Mouse (Mus musculus) CH12.LX (cell line): ENCODE data around the gene Bcl6b. TPM values are rescaled to one million over a fixed set of nuclear protein-coding genes. Genes with fewer than 3 reads are reported as not detected.

ENCODE experiments used
- DNase-seq: peaks from one replicate; pipeline ENCODE4 v3.0.0-alpha.2; 2013; ENCODE audit errors: extremely low read depth
- H3K27ac ChIP-seq: 2 replicates; pipeline ENCODE4 v1.5.1; 2012; ENCODE audit warnings: low read depth, mild to moderate bottlenecking, control low read depth, moderate library complexity; ENCODE audit not compliant: insufficient read depth
- H3K27me3 ChIP-seq: replicated peaks from 2 replicates; pipeline ENCODE3; 2012; ENCODE audit warnings: inconsistent platforms
- H3K36me3 ChIP-seq, 2 experiments: replicated peaks in 1 of 2; 2 replicates each; pipeline versions ENCODE3 to v1.6.1; 2012; ENCODE audit warnings: inconsistent platforms in 1 of 2, low read length in 1 of 2, mild to moderate bottlenecking in 1 of 2, mixed read lengths in 1 of 2, moderate library complexity in 1 of 2; ENCODE audit not compliant: control insufficient read depth in 1 of 2, insufficient read depth in 1 of 2
- H3K4me1 ChIP-seq, 2 experiments: 2 replicates each; pipeline ENCODE4 v1.6.1; 2012; ENCODE audit warnings: inconsistent platforms in 1 of 2, moderate library complexity in 1 of 2; ENCODE audit not compliant: insufficient read depth in 2 of 2, control insufficient read depth in 1 of 2
- H3K4me2 ChIP-seq: 2 replicates; pipeline ENCODE4 v1.6.1; 2012; ENCODE audit warnings: low read depth, mild to moderate bottlenecking, control low read depth; ENCODE audit not compliant: poor library complexity, insufficient read depth, severe bottlenecking
- H3K4me3 ChIP-seq, 3 experiments: fragments of 150-350 bp in 1 of 3; sonication (generic) in 1 of 3; replicated peaks in 1 of 3; 2 replicates each; pipeline versions ENCODE3 to v1.5.1; 2011 to 2012; ENCODE audit warnings: low read depth in 2 of 3, low read length in 2 of 3, mild to moderate bottlenecking in 2 of 3, moderate library complexity in 2 of 3, control low read depth in 1 of 3, improper control_type of control experiment in 1 of 3, inconsistent platforms in 1 of 3, mixed read lengths in 1 of 3; ENCODE audit not compliant: poor library complexity in 1 of 3
- H3K79me2 ChIP-seq: replicated peaks from 2 replicates; pipeline ENCODE4 v1.6.1; 2012; ENCODE audit warnings: mild to moderate bottlenecking, moderate library complexity; ENCODE audit not compliant: control insufficient read depth, poor library complexity, insufficient read depth, severe bottlenecking; ENCODE audit errors: extremely low read depth
- H3K9ac ChIP-seq: 2 replicates; pipeline ENCODE4 v1.6.1; 2012; ENCODE audit warnings: low read depth, mild to moderate bottlenecking, control low read depth, moderate library complexity; ENCODE audit not compliant: insufficient read depth
- H3K9me3 ChIP-seq: replicated peaks from 2 replicates; pipeline ENCODE3; 2012; ENCODE audit warnings: low read length, inconsistent platforms, mixed read lengths
- CHD2 ChIP-seq: IDR thresholded peaks from 2 replicates; pipeline ENCODE4 v1.6.1; 2011; ENCODE audit warnings: low read length, improper control_type of control experiment
- ELF1 ChIP-seq: IDR thresholded peaks from 2 replicates; pipeline ENCODE4 v1.6.1; 2014; ENCODE audit warnings: low read depth, mild to moderate bottlenecking, inconsistent platforms, low read length, improper control_type of control experiment
- EP300 ChIP-seq: IDR thresholded peaks from 2 replicates; pipeline ENCODE4 v1.6.1; 2011; ENCODE audit warnings: low read length, improper control_type of control experiment
- GABPA ChIP-seq: IDR thresholded peaks from 2 replicates; pipeline ENCODE4 v1.6.1; 2012; ENCODE audit warnings: low read depth, low read length, improper control_type of control experiment, inconsistent platforms; ENCODE audit not compliant: insufficient replicate concordance
- HCFC1 ChIP-seq: IDR thresholded peaks from 2 replicates; pipeline ENCODE4 v1.6.1; 2012; ENCODE audit warnings: low read depth, mild to moderate bottlenecking, inconsistent platforms, low read length, improper control_type of control experiment
- KAT2A ChIP-seq: IDR thresholded peaks from 2 replicates; pipeline ENCODE4 v1.6.1; 2012; ENCODE audit warnings: low read length, improper control_type of control experiment, inconsistent platforms; ENCODE audit not compliant: insufficient replicate concordance
- MAFK ChIP-seq: IDR thresholded peaks from 2 replicates; pipeline ENCODE4 v1.6.1; 2011; ENCODE audit warnings: low read length, improper control_type of control experiment; ENCODE audit not compliant: insufficient replicate concordance
- MEF2A ChIP-seq: IDR thresholded peaks from 2 replicates; pipeline ENCODE4 v1.6.1; 2014; ENCODE audit warnings: low read depth, mild to moderate bottlenecking, inconsistent platforms, low read length, improper control_type of control experiment, borderline replicate concordance
- MYC ChIP-seq: IDR thresholded peaks from 2 replicates; pipeline ENCODE4 v1.6.1; 2011; ENCODE audit warnings: low read depth, mild to moderate bottlenecking, improper control_type of control experiment, low read length
- NELFE ChIP-seq: IDR thresholded peaks from 2 replicates; pipeline ENCODE4 v1.6.1; 2011; ENCODE audit warnings: low read depth, low read length, improper control_type of control experiment
- PAX5 ChIP-seq: IDR thresholded peaks from 2 replicates; pipeline ENCODE4 v1.6.1; 2012; ENCODE audit warnings: low read length, inconsistent platforms, mixed read lengths
- POLR2A ChIP-seq: IDR thresholded peaks from 2 replicates; pipeline ENCODE4 v1.6.1; 2011; ENCODE audit warnings: low read depth, mild to moderate bottlenecking, improper control_type of control experiment, low read length
- SIN3A ChIP-seq: IDR thresholded peaks from 2 replicates; pipeline ENCODE4 v1.6.1; 2012; ENCODE audit warnings: low read length, improper control_type of control experiment, inconsistent platforms
- ZC3H11A ChIP-seq: IDR thresholded peaks from 2 replicates; pipeline ENCODE4 v1.6.1; 2012; ENCODE audit warnings: low read depth, mild to moderate bottlenecking, inconsistent platforms, low read length, improper control_type of control experiment
- ZKSCAN1 ChIP-seq: IDR thresholded peaks from 2 replicates; pipeline ENCODE4 v1.6.1; 2012; ENCODE audit warnings: low read depth, inconsistent platforms, low read length, improper control_type of control experiment, borderline replicate concordance
- ZNF384 ChIP-seq: IDR thresholded peaks from 2 replicates; pipeline ENCODE4 v1.6.1; 2012; ENCODE audit warnings: low read depth, low read length, improper control_type of control experiment, inconsistent platforms
- dilution Hi-C: fragments of 300-500 bp; cut with MboI; formaldehyde crosslinking; loops from 2 replicates; pipeline ENCODE4 v1.14.3; 2020; ENCODE audit warnings: low sequenced_read_pairs; ENCODE audit not compliant: extremely low pct_unique_long_range_greater_than_20kb, extremely low pct_ligation_motif_present
- in situ Hi-C: fragments of 300-500 bp; cut with MboI; formaldehyde crosslinking; loops from 3 replicates; pipeline ENCODE4 v1.14.3; 2019; ENCODE audit warnings: low sequenced_read_pairs, low pct_ligation_motif_present, low pct_unique_long_range_greater_than_20kb, mixed read lengths
- polyA plus RNA-seq: library from polyadenylated mRNA; unstranded; fragments of >175 nt; gene quantifications from 2 replicates; pipeline ENCODE4 v1.2.1, GENCODE M21; 2012; ENCODE audit warnings: low read depth; ENCODE audit not compliant: insufficient read length
- total RNA-seq, 2 experiments: library from RNA; depleted of rRNA; stranded (reverse); fragments of 300-350 nt in 1 of 2; fragments of >200 nt in 1 of 2; gene quantifications; 2 replicates each; pipeline ENCODE4 v1.2.3; 2012 to 2014

Gene Bcl6b
- total RNA-seq (2012; rRNA removed) (1.7 and 2.2 TPM in 2 replicates), total RNA-seq (2014; rRNA removed) (0.54 and 0.71 TPM in 2 replicates), polyA plus RNA-seq (0.54 and 0.72 TPM in 2 replicates)

DNA sequence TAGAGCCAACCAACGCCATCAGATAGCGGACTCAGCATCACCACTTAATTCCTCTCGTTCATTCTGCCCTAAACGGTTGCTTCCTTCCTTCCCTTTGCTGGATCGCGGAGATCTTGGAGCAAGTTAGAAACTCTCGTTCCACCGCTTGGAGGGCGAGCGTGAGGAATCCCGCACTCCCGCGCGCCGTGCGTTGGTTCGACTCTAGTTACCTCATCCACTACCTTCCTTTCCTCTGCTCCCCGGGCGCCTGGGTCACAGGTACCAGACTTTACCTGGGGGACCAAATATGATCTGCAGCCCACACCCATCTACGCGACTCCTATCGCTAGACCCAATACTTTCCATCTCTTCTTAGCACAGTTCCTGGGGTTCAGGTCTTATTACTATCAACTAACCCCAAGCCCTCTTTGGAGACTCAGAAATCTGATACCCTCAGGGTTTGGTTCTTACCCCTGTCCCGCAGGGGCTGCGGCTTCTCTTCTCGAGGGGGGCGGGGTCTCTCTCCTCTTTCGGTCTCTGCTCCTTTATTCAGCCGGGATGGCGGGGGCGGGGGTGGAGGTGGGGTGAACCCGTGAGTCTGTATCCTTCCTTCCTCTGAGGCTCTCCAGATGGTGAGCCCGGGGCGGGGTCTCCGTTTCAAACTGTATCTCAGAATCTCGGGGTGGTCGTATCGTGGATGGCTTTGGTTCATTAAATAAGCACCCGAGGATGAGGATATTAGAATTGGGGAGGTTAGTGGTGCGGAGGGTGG lies at the start of gene Bcl6b:
TSS of gene Bcl6b (minus strand) at position 539 of the 751 bp plus-strand sequence.
- DNase-seq: no peak
- H3K9ac ChIP-seq: peak within 1 kb of the TSS; percentile 51
- H3K79me2 ChIP-seq: no peaks in the 10 kb centered on the region
- in situ Hi-C loops: loop anchor here (25.0 kb wide), 2 partner anchors 383 to 533 kb away; partner anchors contain the start of genes 4930544D05Rik, Chrne and Zfp3
- TF ChIP-seq CHD2 (0 out of 2 replicates have a peak, but pooled peaks have one; percentile 15), SIN3A (peak; percentile 9; the same call in 1 of the 2 replicates), ZC3H11A (no peak), NELFE (0 out of 2 replicates have a peak, but pooled peaks have one; percentile 6), PAX5 (no peak), ZNF384 (no peak)
- peaks cover 0 to 8% of the 10 kb centered on the region in 2 experiments for H3K36me3 ChIP-seq
- H3K27me3 ChIP-seq: peaks cover 2% of the 10 kb centered on the region
- dilution Hi-C loops: no loop called here
- peaks cover 0 to 34% of the 10 kb centered on the region in 2 experiments; a peak in 2 of 4 replicates for H3K4me1 ChIP-seq
- H3K27ac ChIP-seq: peak within 1 kb of the TSS; percentile 52; the same call in 1 of the 2 replicates
- H3K4me3 ChIP-seq: peak within 1 kb of the TSS; percentile 33 to 53 (median 50)
- peak within 1 kb of the TSS; percentile 86 for H3K4me2 ChIP-seq
- no peaks in the 10 kb centered on the region for H3K9me3 ChIP-seq

DNA sequence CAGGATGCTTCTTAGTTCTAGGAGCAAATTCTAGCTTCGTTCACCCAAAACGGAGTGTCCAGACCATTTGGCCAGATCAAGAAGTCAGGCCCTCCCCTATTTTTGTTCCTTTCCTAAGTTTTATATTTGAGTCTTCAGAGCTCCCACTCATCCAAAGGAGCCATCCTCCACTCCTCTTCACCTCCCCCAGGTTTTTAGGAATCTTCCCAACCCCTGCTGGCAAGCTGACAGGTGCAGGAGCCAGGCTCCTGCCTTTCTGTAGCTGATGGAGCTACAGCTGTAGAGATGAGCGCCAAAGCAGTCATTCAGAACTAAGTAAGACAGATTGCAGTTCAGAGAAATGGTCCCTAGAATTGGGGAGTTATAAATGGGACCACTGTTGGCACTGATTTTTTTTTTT lies 49.4 kb upstream of the Bcl6b start:
- Histone ChIP-seq H3K4me2 (no peak overlapping the region), H3K27ac (no peak overlapping the region), H3K9ac (no peak overlapping the region), H3K36me3 (no peaks in the 10 kb centered on the region), H3K27me3 (peaks cover 76% of the 10 kb centered on the region), H3K4me3 (no peak overlapping the region), H3K9me3 (no peaks in the 10 kb centered on the region), H3K4me1 (no peaks in the 10 kb centered on the region), H3K79me2 (no peaks in the 10 kb centered on the region)
- dilution Hi-C loops: no loop called here
- in situ Hi-C loops: no loop called here
- TF ChIP-seq POLR2A (no peak), ELF1 (no peak), MEF2A (no peak), EP300 (no peak), MYC (no peak), GABPA (no peak), ZKSCAN1 (no peak), MAFK (no peak), KAT2A (no peak), HCFC1 (no peak), ZNF384 (no peak)
- DNase-seq: no peak
